Mouse (Mus musculus) liver, adult 2 months (tissue): ENCODE measurements at regions not wholly inside any gene's neighbourhood (a gene's known extent, or its start where the extent isn't known, plus 50 kb on each side); places are given as distances from the start of the nearest gene placed in this dataset.
"Not testable (repeated sequence)": the region's sequence is repeated elsewhere in the genome, so short reads cannot be mapped to it uniquely, and the experiment has no call there.

ENCODE experiments used
- DNase-seq: peaks from one replicate; pipeline ENCODE4 v3.0.0-alpha.2; 2011; ENCODE audit warnings: low read depth, low spot score; ENCODE audit errors: extremely low read depth
- H3K27ac ChIP-seq: fragments of 200-500 bp; replicated peaks from 2 replicates; pipeline ENCODE4 v1.5.1; 2012; ENCODE audit warnings: low read depth, mild to moderate bottlenecking, control low read depth, inconsistent platforms, low read length; ENCODE audit not compliant: insufficient read depth
- H3K27me3 ChIP-seq: fragments of 200-500 bp; 2 replicates; pipeline ENCODE4 v1.6.1; 2012; ENCODE audit warnings: mild to moderate bottlenecking, moderate library complexity, low read length, inconsistent platforms; ENCODE audit not compliant: control insufficient read depth, insufficient read depth
- H3K36me3 ChIP-seq: fragments of 200-500 bp; 2 replicates; pipeline ENCODE4 v1.6.1; 2012; ENCODE audit warnings: low read length, inconsistent platforms; ENCODE audit not compliant: control insufficient read depth, insufficient read depth
- H3K4me1 ChIP-seq: fragments of 200-500 bp; 2 replicates; pipeline ENCODE4 v1.6.1; 2011; ENCODE audit warnings: low read length; ENCODE audit not compliant: control insufficient read depth, insufficient read depth
- H3K4me3 ChIP-seq: fragments of 200-500 bp; 2 replicates; pipeline ENCODE4 v1.5.1; 2011; ENCODE audit warnings: low read depth, mild to moderate bottlenecking, control low read depth, low read length, moderate library complexity; ENCODE audit not compliant: insufficient read depth
- H3K79me2 ChIP-seq: fragments of 200-500 bp; 2 replicates; pipeline ENCODE4 v1.6.1; 2012; ENCODE audit warnings: inconsistent platforms, mild to moderate bottlenecking, low read length, moderate library complexity; ENCODE audit not compliant: control insufficient read depth, insufficient read depth
- H3K9ac ChIP-seq: fragments of 200-500 bp; 2 replicates; pipeline ENCODE4 v1.6.1; 2012; ENCODE audit warnings: low read depth, mild to moderate bottlenecking, control low read depth, inconsistent platforms, low read length
- CTCF ChIP-seq: fragments of 200-500 bp; IDR thresholded peaks from 2 replicates; pipeline ENCODE4 v1.5.1; 2011; ENCODE audit warnings: low read depth, low read length, control low read depth
- POLR2A ChIP-seq: fragments of 200-500 bp; IDR thresholded peaks from 2 replicates; pipeline ENCODE4 v1.6.1; 2011; ENCODE audit warnings: low read length, control low read depth; ENCODE audit not compliant: insufficient read depth; ENCODE audit errors: extremely low read depth
- WGBS: fragments of 180-500 bp; shearing (Covaris S2); methylation state at CpG from one replicate; pipeline ENCODE4 v1.1.7; 2018; 5-methylcytosine and 5-hydroxymethylcytosine counted together

- no peak overlapping the region for H3K27ac ChIP-seq
- no peak for DNase-seq
- TF ChIP-seq CTCF: no peak
- no peak for TF ChIP-seq POLR2A
Observed at GRCm38 (mm10) chr7:58442535-58443184, 213.3 kb upstream of the Atp10a start.

DNA sequence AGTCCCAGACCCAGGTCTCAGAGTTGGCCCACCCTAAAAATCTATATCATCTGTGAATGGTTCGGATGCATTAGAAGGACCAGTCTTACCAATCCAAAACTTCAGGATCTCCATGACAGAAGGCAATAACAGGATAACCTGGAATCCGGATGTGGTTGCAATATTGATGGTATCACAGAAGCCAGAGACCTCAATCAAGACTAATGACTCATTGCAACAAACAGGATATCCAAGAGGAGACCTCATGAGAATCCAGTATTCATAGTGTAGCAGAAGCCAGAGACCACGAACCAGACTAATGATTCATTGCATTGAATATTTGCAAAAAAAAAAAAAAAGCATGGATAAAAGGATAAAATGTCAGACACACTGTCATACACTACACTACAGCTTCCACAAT lies 212.7 kb upstream of the Atp10a start:
- WGBS: 74% methylated on average over 3 of the region's 3 CpGs
- Histone ChIP-seq H3K36me3 (no peaks in the 10 kb centered on the region), H3K9ac (no peak overlapping the region), H3K4me3 (no peak overlapping the region), H3K27ac (no peak overlapping the region), H3K79me2 (no peaks in the 10 kb centered on the region), H3K4me1 (no peaks in the 10 kb centered on the region), H3K27me3 (no peaks in the 10 kb centered on the region)
- no peak for DNase-seq
- TF ChIP-seq CTCF: no peak
- TF ChIP-seq POLR2A: no peak

More at GRCm38 (mm10) chr7:58442535-58443184, 213.3 kb upstream of the Atp10a start:
- H3K36me3 ChIP-seq: no peaks in the 10 kb centered on the region
- 83% methylated on average over 1 of the region's 1 CpGs for WGBS
- H3K27me3 ChIP-seq: no peaks in the 10 kb centered on the region
- no peaks in the 10 kb centered on the region for H3K79me2 ChIP-seq
- no peaks in the 10 kb centered on the region for H3K4me1 ChIP-seq
- H3K4me3 ChIP-seq: no peak overlapping the region
- H3K9ac ChIP-seq: no peak overlapping the region

DNA sequence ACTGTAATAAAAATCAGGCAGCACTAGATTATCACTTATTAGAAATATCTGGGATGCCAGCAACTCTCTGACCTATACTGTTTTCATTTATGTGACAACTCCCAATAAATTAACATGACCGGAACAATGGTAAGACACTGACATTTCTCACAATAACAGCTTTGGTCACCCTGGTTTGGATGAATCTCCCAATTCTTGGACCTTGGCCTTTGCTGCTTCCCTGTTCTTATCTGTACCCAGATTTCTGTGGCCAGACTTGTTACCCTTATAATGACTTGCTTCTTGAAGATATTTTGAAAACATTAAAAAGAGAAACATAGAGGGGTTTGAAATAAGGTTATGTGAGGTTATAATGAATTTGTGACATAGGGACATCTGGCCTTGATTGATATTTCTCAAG lies 210.2 kb upstream of the Atp10a start:
- no peak for TF ChIP-seq CTCF
- no peak for TF ChIP-seq POLR2A
- H3K27me3 ChIP-seq: no peaks in the 10 kb centered on the region
- no peaks in the 10 kb centered on the region for H3K36me3 ChIP-seq
- no peaks in the 10 kb centered on the region for H3K79me2 ChIP-seq
- 90% methylated on average over 1 of the region's 1 CpGs for WGBS
- H3K27ac ChIP-seq: no peak overlapping the region
- no peak for DNase-seq
- no peak overlapping the region for H3K9ac ChIP-seq
- no peak overlapping the region for H3K4me3 ChIP-seq
- H3K4me1 ChIP-seq: no peaks in the 10 kb centered on the region

DNA sequence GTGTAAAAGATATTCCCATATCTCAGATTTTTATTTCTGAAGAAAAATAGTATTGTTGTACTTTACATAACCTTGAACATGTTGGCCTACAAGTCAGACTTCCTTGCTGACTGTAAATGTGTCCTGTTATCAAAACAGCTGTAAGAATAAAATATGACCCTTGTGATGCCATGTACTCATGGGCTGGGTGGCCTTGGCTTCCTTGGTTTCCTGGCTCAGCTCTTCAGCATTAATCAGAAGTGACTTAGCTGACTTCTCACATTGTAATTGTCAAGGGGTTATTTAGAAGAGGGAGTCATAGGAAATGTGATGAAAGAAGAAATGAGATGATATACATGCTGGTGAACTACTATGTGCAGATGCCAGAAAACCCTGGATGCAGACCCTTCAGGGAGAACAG lies 209.7 kb upstream of the Atp10a start:
- no peaks in the 10 kb centered on the region for H3K4me1 ChIP-seq
- no peak for TF ChIP-seq POLR2A
- TF ChIP-seq CTCF: no peak

DNA sequence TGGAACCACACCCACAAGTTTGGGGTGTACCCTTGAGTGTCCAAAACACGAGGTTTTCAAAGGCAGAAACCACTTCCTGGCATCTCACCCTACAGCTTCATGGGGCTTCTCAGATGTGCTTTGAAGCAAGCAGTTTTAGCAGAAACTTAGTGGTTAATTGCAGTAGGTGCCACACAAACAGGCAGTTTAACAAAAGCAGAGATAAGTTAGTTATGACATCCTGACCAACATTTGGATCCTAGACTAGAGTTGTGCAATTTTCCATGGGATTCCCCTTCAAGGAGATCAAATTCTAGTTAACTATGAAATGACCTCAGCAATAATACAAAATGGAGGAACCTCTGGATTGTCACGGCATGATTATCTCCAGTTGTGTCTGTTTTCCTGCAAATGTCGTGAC lies 207.2 kb upstream of the Atp10a start:
- peak; percentile 8 for DNase-seq
- H3K36me3 ChIP-seq: no peaks in the 10 kb centered on the region
- H3K4me1 ChIP-seq: no peaks in the 10 kb centered on the region
- H3K27me3 ChIP-seq: no peaks in the 10 kb centered on the region
- H3K27ac ChIP-seq: no peak overlapping the region
- TF ChIP-seq POLR2A (no peak), CTCF (no peak)
- no peaks in the 10 kb centered on the region for H3K79me2 ChIP-seq
- H3K4me3 ChIP-seq: no peak overlapping the region
- H3K9ac ChIP-seq: no peak overlapping the region
- 56% methylated on average over 3 of the region's 3 CpGs for WGBS

More for the DNA sequence above, 209.7 kb upstream of the Atp10a start:
- Histone ChIP-seq H3K27me3 (no peaks in the 10 kb centered on the region), H3K36me3 (no peaks in the 10 kb centered on the region), H3K27ac (no peak overlapping the region), H3K79me2 (no peaks in the 10 kb centered on the region), H3K4me3 (no peak overlapping the region), H3K9ac (no peak overlapping the region)
- DNase-seq: no peak

GRCm38 (mm10) chr7:58451981-58452380 lies 204.0 kb upstream of the Atp10a start:
- TF ChIP-seq POLR2A (no peak), CTCF (no peak)
- H3K27ac ChIP-seq: no peak overlapping the region
- DNase-seq: peak; percentile 3
- no peak overlapping the region for H3K4me3 ChIP-seq
- H3K9ac ChIP-seq: no peak overlapping the region
- WGBS: 63% methylated on average over 1 of the region's 1 CpGs
- H3K4me1 ChIP-seq: no peaks in the 10 kb centered on the region
- no peaks in the 10 kb centered on the region for H3K36me3 ChIP-seq
- no peaks in the 10 kb centered on the region for H3K79me2 ChIP-seq
- H3K27me3 ChIP-seq: no peaks in the 10 kb centered on the region

- not testable (repeated sequence) for H3K79me2 ChIP-seq, H3K36me3 ChIP-seq, H3K27ac ChIP-seq, H3K27me3 ChIP-seq, H3K9ac ChIP-seq, H3K4me1 ChIP-seq, H3K4me3 ChIP-seq, DNase-seq
- 83% methylated on average over 3 of the region's 3 CpGs for WGBS
Observed at GRCm38 (mm10) chr7:58458146-58458545, 197.8 kb upstream of the Atp10a start.
